In the genomic region with DNA sequence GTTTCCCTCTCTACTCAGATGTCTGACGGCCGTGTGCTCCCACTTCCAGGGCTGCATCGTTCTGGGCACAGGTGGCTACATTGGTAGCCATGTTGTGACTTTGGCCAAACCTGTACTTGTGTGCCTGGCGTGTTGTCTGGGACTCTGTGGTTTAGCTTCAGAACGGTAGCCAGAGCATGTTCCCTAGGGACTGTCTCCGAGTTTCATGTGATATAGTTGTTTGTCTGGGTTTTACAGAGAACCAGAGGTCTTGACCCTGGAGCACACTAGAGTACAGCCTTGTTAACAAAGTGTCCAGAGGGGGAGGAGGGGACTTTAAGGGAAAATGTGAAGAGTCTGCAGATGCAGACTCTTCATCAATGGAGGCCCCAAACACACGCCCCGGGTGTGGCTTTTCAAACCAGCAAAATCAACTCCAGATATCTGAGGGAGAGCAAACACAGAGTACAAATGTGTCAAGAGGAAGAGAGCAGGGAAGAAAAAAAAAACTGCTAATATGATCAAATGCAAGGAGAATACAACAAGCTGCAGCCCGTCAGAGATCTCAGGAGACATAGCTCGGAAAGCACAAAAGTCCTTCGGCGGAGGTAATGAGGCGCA, we compare ENCODE assay signal across 13 mouse cellular contexts.
A peak's percentile ranks its signal among the peaks of the same experiment; 100 is the strongest.
DNase-seq lines count a peak whose midpoint lies in the region; ATAC-seq and TF ChIP-seq lines count a peak whose summit lies in the region.
"Had no signal": no experiment of that assay in that cellular context is flagged by ENCODE, and none has a peak within 500 bp of the region (broad histone marks: within the 10 kb centered on the region; RNA-seq: fewer than 3 reads in every experiment).

No protein-coding gene starts in this region.

- 42% methylated on average over 13 of the region's 13 CpGs for WGBS in kidney, embryonic 15.5 days
- WGBS in limb, embryonic 14.5 days: 42% methylated on average over 13 of the region's 13 CpGs

- no peak overlapping the region for H3K4me2 ChIP-seq in kidney, embryonic 15.5 days
- H3K4me2 ChIP-seq in limb, embryonic 14.5 days (replicated peaks; ENCODE audit: low read depth, low read length, severe bottlenecking): no peak overlapping the region

- H3K4me1 ChIP-seq in kidney, embryonic 15.5 days: peaks cover 36% of the 10 kb centered on the region
- peaks cover 33% of the 10 kb centered on the region for H3K4me1 ChIP-seq in limb, embryonic 14.5 days (ENCODE audit: control insufficient read depth, insufficient read depth, low read length)

- no peak for TF ChIP-seq POLR2A in limb, embryonic 14.5 days (IDR thresholded peaks at IDR 0.05; ENCODE audit: borderline replicate concordance, extremely low read depth, insufficient read depth, insufficient read length)

- DNase-seq in adrenal gland, postnatal 14 days: peak; percentile 50
- no peak for DNase-seq in adrenal gland, postnatal 4 days (ENCODE audit: low spot score in 2 of 2)
- DNase-seq in kidney, adult 8-10 months: no peak
- DNase-seq in embryo, embryonic 10 days (ENCODE audit: low spot score): peak; percentile 66
- no peak for DNase-seq in limb, embryonic 14.5 days (ENCODE audit: low spot score)
- DNase-seq in thymus, adult 18-20 months: no peak
- no peak for DNase-seq in c-Kit-positive CD71-positive TER-119-positive erythroid progenitor cells, embryonic 14.5 days (ENCODE audit: low spot score)
- DNase-seq: cerebellum, adult 11 months; lung, postnatal 10 days; thymus, postnatal 25 days had no signal

- H3K27me3 ChIP-seq in kidney, embryonic 15.5 days: no peaks in the 10 kb centered on the region
- no peaks in the 10 kb centered on the region for H3K27me3 ChIP-seq in limb, embryonic 14.5 days (ENCODE audit: control insufficient read depth, insufficient read depth, low read length)

- H3K27ac ChIP-seq in kidney, embryonic 15.5 days: peak overlapping the region; percentile 49
- peak overlapping the region; percentile 39; the same call in 1 of the 2 replicates for H3K27ac ChIP-seq in limb, embryonic 14.5 days (replicated peaks; ENCODE audit: low read depth, low read length)

- H3K9ac ChIP-seq in kidney, embryonic 15.5 days: no peak overlapping the region
- no peak overlapping the region for H3K9ac ChIP-seq in limb, embryonic 14.5 days (ENCODE audit: low read depth, low read length, severe bottlenecking)

- no peak for ATAC-seq in kidney, embryonic 15.5 days (replicated peaks; ENCODE audit: low FRiP score)
- ATAC-seq in limb, embryonic 14.5 days (ENCODE audit: low FRiP score, low read depth): no peak

- H3K4me3 ChIP-seq in kidney, embryonic 15.5 days (replicated peaks): no peak overlapping the region
- H3K4me3 ChIP-seq in limb, embryonic 14.5 days (replicated peaks; ENCODE audit: low read length): no peak overlapping the region
- H3K4me3 ChIP-seq: erythroblast, embryonic 14.5 days had no signal

- no peaks in the 10 kb centered on the region for H3K36me3 ChIP-seq in kidney, embryonic 15.5 days
- H3K36me3 ChIP-seq in limb, embryonic 14.5 days (ENCODE audit: control insufficient read depth, insufficient read depth, low read length): no peaks in the 10 kb centered on the region
- H3K36me3 ChIP-seq: G1E had no signal

- no peaks in the 10 kb centered on the region for H3K9me3 ChIP-seq in kidney, embryonic 15.5 days (replicated peaks)
- H3K9me3 ChIP-seq in limb, embryonic 14.5 days (ENCODE audit: control insufficient read depth, low read length): no peaks in the 10 kb centered on the region

Comparison
In these comparisons a context has a peak if more than half of its experiments do, and no peak if none do; other contexts are left out.
1. DNase-seq: peak in adrenal gland, postnatal 14 days (single experiment) and embryo, embryonic 10 days (single experiment); none in adrenal gland, postnatal 4 days (0 of 2), kidney, adult 8-10 months (0 of 2), limb, embryonic 14.5 days (single experiment), thymus, adult 18-20 months (0 of 2) and c-Kit-positive CD71-positive TER-119-positive erythroid progenitor cells, embryonic 14.5 days (single experiment).